Mouse (Mus musculus) WW6 (cell line): ENCODE data around the gene Lhx1.

ENCODE experiments used
- DNase-seq: peaks from one replicate; pipeline ENCODE4 v3.0.0-alpha.2; 2013; ENCODE audit warnings: low read depth, low spot score

Lhx1 gene

GRCm38 (mm10) chr11:84481661-84482060, 43.7 kb downstream of the Lhx1 start:
- DNase-seq = no peak

GRCm38 (mm10) chr11:84480451-84480850, 44.9 kb downstream of the Lhx1 start:
- no peak for DNase-seq

- no peak for DNase-seq
Measured at GRCm38 (mm10) chr11:84476641-84477040, 48.7 kb downstream of the Lhx1 start.

- DNase-seq = no peak
Measured at GRCm38 (mm10) chr11:84475991-84476390, 49.3 kb downstream of the Lhx1 start.

GRCm38 (mm10) chr11:84473093-84473667, 52.2 kb downstream of the Lhx1 start:
- no peak for DNase-seq
